Mouse (Mus musculus) heart, adult 2 months (tissue): ENCODE measurements around the gene Cln6. TPM values are rescaled to one million over a fixed set of nuclear protein-coding genes. Genes with fewer than 3 reads are reported as not detected.

Experiments
- DNase-seq, 2 experiments: peaks; one replicate each; pipeline ENCODE4 v3.0.0; 2021
- H3K27ac ChIP-seq: fragments of 200-600 bp; 2 replicates; pipeline ENCODE4 v1.8.1; 2022
- H3K27me3 ChIP-seq: fragments of 200-500 bp; 2 replicates; pipeline ENCODE4 v1.6.1; 2012; ENCODE audit warnings: mild to moderate bottlenecking, low read length, inconsistent platforms, mixed read lengths; ENCODE audit not compliant: control insufficient read depth, insufficient read depth
- H3K36me3 ChIP-seq: fragments of 200-500 bp; 2 replicates; pipeline ENCODE4 v1.6.1; 2012; ENCODE audit warnings: low read length, inconsistent platforms; ENCODE audit not compliant: control insufficient read depth, insufficient read depth
- H3K4me1 ChIP-seq: fragments of 200-500 bp; 2 replicates; pipeline ENCODE4 v1.6.1; 2011; ENCODE audit warnings: low read length; ENCODE audit not compliant: control insufficient read depth, insufficient read depth
- H3K4me3 ChIP-seq: fragments of 200-600 bp; 2 replicates; pipeline ENCODE4 v1.8.1; 2022
- H3K79me2 ChIP-seq: fragments of 200-500 bp; replicated peaks from 2 replicates; pipeline ENCODE4 v1.6.1; 2012; ENCODE audit warnings: mild to moderate bottlenecking, inconsistent platforms, low read length, moderate library complexity, mixed read lengths; ENCODE audit not compliant: control insufficient read depth, insufficient read depth
- H3K9ac ChIP-seq: fragments of 200-500 bp; 2 replicates; pipeline ENCODE4 v1.6.1; 2012; ENCODE audit warnings: low read depth, mild to moderate bottlenecking, control low read depth, inconsistent platforms, low read length, mixed read lengths
- CTCF ChIP-seq: fragments of 200-600 bp; IDR thresholded peaks from 2 replicates; pipeline ENCODE4 v1.8.1; 2022; ENCODE audit warnings: antibody characterized with exemption, mild to moderate bottlenecking, moderate library complexity
- EP300 ChIP-seq: fragments of 200-500 bp; IDR thresholded peaks from 2 replicates; pipeline ENCODE4 v1.6.1; 2011; ENCODE audit warnings: low read depth, low read length, control low read depth; ENCODE audit not compliant: insufficient read depth
- POLR2A ChIP-seq: fragments of 200-500 bp; IDR thresholded peaks from 2 replicates; pipeline ENCODE4 v1.6.1; 2011; ENCODE audit warnings: mild to moderate bottlenecking, low read depth, low read length, control low read depth; ENCODE audit not compliant: insufficient read depth
- WGBS: fragments of 180-500 bp; shearing (Covaris S2); methylation state at CpG from one replicate; pipeline ENCODE4 v1.1.7; 2018; 5-methylcytosine and 5-hydroxymethylcytosine counted together
- intact Hi-C: fragments of 180-260 bp; cut with DNase I; formaldehyde crosslinking; loops from one replicate; pipeline ENCODE4 v1.15.1; 2025
- polyA plus RNA-seq: library from polyadenylated mRNA; depleted of rRNA; stranded (reverse); fragments of >200 nt; gene quantifications from 2 replicates; pipeline ENCODE4 v1.2.3, GENCODE M21; 2012
- total RNA-seq, 2 experiments: library from RNA; stranded (reverse); gene quantifications; 2 replicates each; pipeline ENCODE4 v1.2.3; 2021

Gene Cln6
- total and polyA plus RNA-seq, 3 experiments, result 18.3 to 36.6 (median 26.0) TPM

GRCm38 (mm10) chr9:62811516-62812121 lies 27.0 kb upstream of the Cln6 start, which contains the start of gene Fem1b:
Fem1b (minus strand) TSS chr9:62811934.
- TF ChIP-seq EP300, result peak; percentile 71; the same call in 1 of the 2 replicates
- no peak; the same call in 1 of the 2 replicates for TF ChIP-seq CTCF
- peak; percentile 85 for TF ChIP-seq POLR2A
- peaks cover 9% of the 10 kb centered on the region for H3K36me3 ChIP-seq
- H3K27me3 ChIP-seq, result no peaks in the 10 kb centered on the region
- peaks cover 9% of the 10 kb centered on the region for H3K4me1 ChIP-seq
- intact Hi-C loops, result loop anchor here (1.0 kb wide), 1 partner anchor 17 kb away; no protein-coding TSS in a partner anchor
- H3K79me2 ChIP-seq, result peaks cover 9% of the 10 kb centered on the region; the same call in 1 of the 2 replicates
- peak within 1 kb of the TSS; percentile 98 for H3K27ac ChIP-seq
- peak within 1 kb of the TSS; percentile 86 for H3K4me3 ChIP-seq
- H3K9ac ChIP-seq, result peak within 1 kb of the TSS; percentile 98
- WGBS, result under 1% methylated on average over 64 of the region's 68 CpGs
- DNase-seq, result peak; percentile 94 to 95

- no peak for TF ChIP-seq EP300
- TF ChIP-seq CTCF, result no peak
- TF ChIP-seq POLR2A, result no peak
- Histone ChIP-seq H3K4me3 (peak overlapping the region; percentile 86), H3K27me3 (no peaks in the 10 kb centered on the region), H3K4me1 (peaks cover 12% of the 10 kb centered on the region), H3K79me2 (peaks cover 9% of the 10 kb centered on the region; the same call in 1 of the 2 replicates), H3K36me3 (peaks cover 9% of the 10 kb centered on the region), H3K27ac (peak overlapping the region; percentile 98), H3K9ac (peak overlapping the region; percentile 98)
- WGBS, result 19% methylated on average over 14 of the region's 14 CpGs
- DNase-seq, result no peak
- intact Hi-C loops, result no loop called here
Measured at GRCm38 (mm10) chr9:62812216-62813049, 26.2 kb upstream of the Cln6 start.

GRCm38 (mm10) chr9:62814751-62815150 lies 23.8 kb upstream of the Cln6 start:
- H3K4me3 ChIP-seq, result no peak overlapping the region
- no peak for DNase-seq
- H3K27me3 ChIP-seq, result no peaks in the 10 kb centered on the region
- TF ChIP-seq POLR2A, result no peak
- TF ChIP-seq CTCF, result no peak
- no peak for TF ChIP-seq EP300
- 0 out of 2 replicates have a peak, but pooled peaks cover 2% of the 10 kb centered on the region for H3K36me3 ChIP-seq
- intact Hi-C loops, result no loop called here
- peaks cover 5% of the 10 kb centered on the region; the same call in 1 of the 2 replicates for H3K79me2 ChIP-seq
- H3K27ac ChIP-seq, result no peak overlapping the region
- 86% methylated on average over 2 of the region's 2 CpGs for WGBS
- H3K4me1 ChIP-seq, result peaks cover 7% of the 10 kb centered on the region
- H3K9ac ChIP-seq, result no peak overlapping the region

GRCm38 (mm10) chr9:62816323-62817098 lies 22.1 kb upstream of the Cln6 start:
- Histone ChIP-seq H3K27me3 (no peaks in the 10 kb centered on the region), H3K9ac (no peak overlapping the region), H3K4me3 (0 out of 2 replicates have a peak overlapping the region, but pooled peaks have one; percentile 8), H3K36me3 (0 out of 2 replicates have a peak, but pooled peaks cover 2% of the 10 kb centered on the region), H3K79me2 (no peaks in the 10 kb centered on the region), H3K4me1 (peaks cover 7% of the 10 kb centered on the region), H3K27ac (no peak overlapping the region; the same call in 1 of the 2 replicates)
- no peak for TF ChIP-seq EP300
- TF ChIP-seq POLR2A, result no peak
- TF ChIP-seq CTCF, result no peak
- 65% methylated on average over 9 of the region's 9 CpGs for WGBS
- intact Hi-C loops, result no loop called here
- DNase-seq, result no peak

- Histone ChIP-seq H3K36me3 (0 out of 2 replicates have a peak, but pooled peaks cover 2% of the 10 kb centered on the region), H3K9ac (no peak overlapping the region), H3K4me1 (peaks cover 7% of the 10 kb centered on the region), H3K27ac (peak overlapping the region; percentile 48), H3K4me3 (0 out of 2 replicates have a peak overlapping the region, but pooled peaks have one; percentile 8), H3K79me2 (no peaks in the 10 kb centered on the region), H3K27me3 (no peaks in the 10 kb centered on the region)
- 34% methylated on average over 12 of the region's 12 CpGs for WGBS
- TF ChIP-seq POLR2A (no peak), CTCF (no peak), EP300 (no peak)
- peak; percentile 47 to 70 for DNase-seq
- intact Hi-C loops, result no loop called here
Measured at GRCm38 (mm10) chr9:62817099-62817571, 21.4 kb upstream of the Cln6 start.
